Mouse (Mus musculus) right cerebral cortex, postnatal 25 days (tissue): ENCODE measurements at regions not wholly inside any gene's neighbourhood (a gene's known extent, or its start where the extent isn't known, plus 50 kb on each side); places are given as distances from the start of the nearest gene placed in this dataset.

Experiments
- DNase-seq: peaks from one replicate; pipeline ENCODE4 v3.0.0; 2022

- DNase-seq, result peak; percentile 59
Observed at GRCm38 (mm10) chr11:71674319-71674718, 75.4 kb upstream of the Wscd1 start.

- DNase-seq, result no peak
Observed at GRCm38 (mm10) chr11:71675714-71676313, 73.9 kb upstream of the Wscd1 start.

GRCm38 (mm10) chr11:71697017-71697416, 52.7 kb upstream of the Wscd1 start:
- DNase-seq, result no peak

- no peak for DNase-seq
Observed at GRCm38 (mm10) chr11:71698836-71699235, 50.9 kb upstream of the Wscd1 start.
